Mouse (Mus musculus) small intestine, adult 2 months (tissue): Measurements from ENCODE around the gene Gcnt1.

Source experiments
- CTCF ChIP-seq: fragments of 200-500 bp; IDR thresholded peaks from 2 replicates; pipeline ENCODE4 v1.5.1; 2012; ENCODE audit warnings: low read depth, mild to moderate bottlenecking, control low read depth, inconsistent platforms, low read length, moderate library complexity, mixed read lengths; ENCODE audit not compliant: insufficient replicate concordance, insufficient read length; ENCODE audit errors: extremely low read depth
- POLR2A ChIP-seq: fragments of 200-500 bp; IDR thresholded peaks from 2 replicates; pipeline ENCODE4 v1.6.1; 2012; ENCODE audit warnings: low read depth, mild to moderate bottlenecking, control low read depth, inconsistent platforms, low read length, moderate library complexity

GRCm38 (mm10) chr19:17388404-17388803 is 15.8 kb upstream of the Gcnt1 start:
- TF ChIP-seq CTCF: peak; percentile 41; the same call in 1 of the 2 replicates
- TF ChIP-seq POLR2A: no peak
